Mouse (Mus musculus): ENCODE data around the gene Xbp1. TPM values are rescaled to one million over a fixed set of nuclear protein-coding genes. Genes with fewer than 3 reads are reported as not detected.

Xbp1 gene
- polyA plus RNA-seq, 1 experiment from 2014 or later = 126 TPM

GRCm38 (mm10) chr11:5495286-5495832 is 25.1 kb upstream of the Xbp1 start:
- WGBS = 61% methylated on average over 12 of the region's 12 CpGs
- H3K27me3 ChIP-seq (ENCODE audit: insufficient read depth, poor library complexity, severe bottlenecking) = no peaks in the 10 kb centered on the region
- no peaks in the 10 kb centered on the region for H3K9me3 ChIP-seq
- DNase-seq (ENCODE audit: low spot score) = no peak
- peaks cover 11% of the 10 kb centered on the region for H3K4me1 ChIP-seq (replicated peaks)
- H3K27ac ChIP-seq = peak overlapping the region; percentile 16; the same call in 1 of the 2 replicates
- H3K4me3 ChIP-seq = no peak overlapping the region
- H3K36me3 ChIP-seq = no peaks in the 10 kb centered on the region

- Histone ChIP-seq H3K4me3 (no peak overlapping the region), H3K27ac (no peak overlapping the region), H3K4me1 (replicated peaks) (peaks cover 11% of the 10 kb centered on the region), H3K9me3 (no peaks in the 10 kb centered on the region), H3K27me3 (ENCODE audit: insufficient read depth, poor library complexity, severe bottlenecking) (no peaks in the 10 kb centered on the region), H3K36me3 (no peaks in the 10 kb centered on the region)
- DNase-seq (ENCODE audit: low spot score) = no peak
- 75% methylated on average over 5 of the region's 5 CpGs for WGBS
Measured at GRCm38 (mm10) chr11:5495906-5496305, 24.6 kb upstream of the Xbp1 start.

- H3K27ac ChIP-seq = no peak overlapping the region
Measured at GRCm38 (mm10) chr11:5496559-5497248, 23.8 kb upstream of the Xbp1 start.

GRCm38 (mm10) chr11:5498422-5498821 is 22.0 kb upstream of the Xbp1 start:
- Histone ChIP-seq H3K36me3 (no peaks in the 10 kb centered on the region), H3K27ac (no peak overlapping the region), H3K4me3 (no peak overlapping the region), H3K4me1 (replicated peaks) (peaks cover 11% of the 10 kb centered on the region), H3K27me3 (ENCODE audit: insufficient read depth, poor library complexity, severe bottlenecking) (no peaks in the 10 kb centered on the region), H3K9me3 (no peaks in the 10 kb centered on the region)
- 68% methylated on average over 9 of the region's 9 CpGs for WGBS
- no peak for DNase-seq (ENCODE audit: low spot score)

More at GRCm38 (mm10) chr11:5496559-5497248, 23.8 kb upstream of the Xbp1 start:
- no peaks in the 10 kb centered on the region for H3K36me3 ChIP-seq
- no peak for DNase-seq (ENCODE audit: low spot score)
- 94% methylated on average over 13 of the region's 13 CpGs for WGBS
- H3K4me1 ChIP-seq (replicated peaks) = peaks cover 11% of the 10 kb centered on the region
- no peaks in the 10 kb centered on the region for H3K27me3 ChIP-seq (ENCODE audit: insufficient read depth, poor library complexity, severe bottlenecking)
- H3K9me3 ChIP-seq = no peaks in the 10 kb centered on the region
- no peak overlapping the region for H3K4me3 ChIP-seq

- Histone ChIP-seq H3K4me3 (no peak overlapping the region), H3K9me3 (no peaks in the 10 kb centered on the region), H3K4me1 (replicated peaks) (peaks cover 7% of the 10 kb centered on the region), H3K27ac (no peak overlapping the region; the same call in 1 of the 2 replicates), H3K36me3 (no peaks in the 10 kb centered on the region), H3K27me3 (ENCODE audit: insufficient read depth, poor library complexity, severe bottlenecking) (no peaks in the 10 kb centered on the region)
- WGBS = 76% methylated on average over 13 of the region's 13 CpGs
- no peak for DNase-seq (ENCODE audit: low spot score)
Measured at GRCm38 (mm10) chr11:5498931-5499661, 21.4 kb upstream of the Xbp1 start.

- Histone ChIP-seq H3K9me3 (no peaks in the 10 kb centered on the region), H3K4me3 (no peak overlapping the region), H3K4me1 (replicated peaks) (peaks cover 5% of the 10 kb centered on the region), H3K36me3 (no peaks in the 10 kb centered on the region), H3K27me3 (ENCODE audit: insufficient read depth, poor library complexity, severe bottlenecking) (no peaks in the 10 kb centered on the region), H3K27ac (no peak overlapping the region; the same call in 1 of the 2 replicates)
- DNase-seq (ENCODE audit: low spot score) = no peak
- 90% methylated on average over 11 of the region's 11 CpGs for WGBS
Measured at GRCm38 (mm10) chr11:5499961-5500644, 20.4 kb upstream of the Xbp1 start.

- no peaks in the 10 kb centered on the region for H3K27me3 ChIP-seq (ENCODE audit: insufficient read depth, poor library complexity, severe bottlenecking)
- no peak for DNase-seq (ENCODE audit: low spot score)
- no peaks in the 10 kb centered on the region for H3K36me3 ChIP-seq
- no peaks in the 10 kb centered on the region for H3K9me3 ChIP-seq
- no peak overlapping the region for H3K27ac ChIP-seq
- no peak overlapping the region for H3K4me3 ChIP-seq
- H3K4me1 ChIP-seq (replicated peaks) = peaks cover 6% of the 10 kb centered on the region
- WGBS = 80% methylated on average over 13 of the region's 13 CpGs
Measured at GRCm38 (mm10) chr11:5500903-5501741, 19.3 kb upstream of the Xbp1 start.

- H3K4me3 ChIP-seq = no peak overlapping the region
- DNase-seq (ENCODE audit: low spot score) = no peak
Measured at GRCm38 (mm10) chr11:5502351-5503051, 18.0 kb upstream of the Xbp1 start.

GRCm38 (mm10) chr11:5505856-5506575 is 14.4 kb upstream of the Xbp1 start:
- peak overlapping the region; percentile 29 for H3K4me3 ChIP-seq
- peak; percentile 35 for DNase-seq (ENCODE audit: low spot score)
- H3K27me3 ChIP-seq (ENCODE audit: insufficient read depth, poor library complexity, severe bottlenecking) = no peaks in the 10 kb centered on the region
- peaks cover 7% of the 10 kb centered on the region for H3K4me1 ChIP-seq (replicated peaks)
- no peaks in the 10 kb centered on the region for H3K9me3 ChIP-seq
- 24% methylated on average over 18 of the region's 18 CpGs for WGBS
- peak overlapping the region; percentile 67; the same call in 1 of the 2 replicates for H3K27ac ChIP-seq
- no peaks in the 10 kb centered on the region for H3K36me3 ChIP-seq

More at GRCm38 (mm10) chr11:5502351-5503051, 18.0 kb upstream of the Xbp1 start:
- no peaks in the 10 kb centered on the region for H3K36me3 ChIP-seq
- H3K4me1 ChIP-seq (replicated peaks) = peaks cover 7% of the 10 kb centered on the region
- no peaks in the 10 kb centered on the region for H3K27me3 ChIP-seq (ENCODE audit: insufficient read depth, poor library complexity, severe bottlenecking)
- H3K27ac ChIP-seq = no peak overlapping the region
- 92% methylated on average over 10 of the region's 10 CpGs for WGBS
- no peaks in the 10 kb centered on the region for H3K9me3 ChIP-seq

GRCm38 (mm10) chr11:5509215-5510098 is 11.0 kb upstream of the Xbp1 start:
- no peak overlapping the region for H3K4me3 ChIP-seq
- no peak for DNase-seq (ENCODE audit: low spot score)
- H3K27me3 ChIP-seq (ENCODE audit: insufficient read depth, poor library complexity, severe bottlenecking) = no peaks in the 10 kb centered on the region
- H3K36me3 ChIP-seq = no peaks in the 10 kb centered on the region
- WGBS = 86% methylated on average over 8 of the region's 8 CpGs
- H3K9me3 ChIP-seq = no peaks in the 10 kb centered on the region
- no peak overlapping the region for H3K27ac ChIP-seq
- peaks cover 10% of the 10 kb centered on the region for H3K4me1 ChIP-seq (replicated peaks)

GRCm38 (mm10) chr11:5510099-5510391 is 10.4 kb upstream of the Xbp1 start:
- no peak overlapping the region for H3K27ac ChIP-seq
- WGBS = 83% methylated on average over 5 of the region's 5 CpGs

More at GRCm38 (mm10) chr11:5510099-5510391, 10.4 kb upstream of the Xbp1 start:
- Histone ChIP-seq H3K4me1 (replicated peaks) (peaks cover 10% of the 10 kb centered on the region), H3K27me3 (ENCODE audit: insufficient read depth, poor library complexity, severe bottlenecking) (no peaks in the 10 kb centered on the region), H3K9me3 (no peaks in the 10 kb centered on the region), H3K4me3 (no peak overlapping the region), H3K36me3 (no peaks in the 10 kb centered on the region)
- DNase-seq (ENCODE audit: low spot score) = no peak

Data from hindbrain, embryonic 10.5 days (tissue).